Mouse (Mus musculus) myocyte (in vitro differentiated cells): ENCODE data around the gene Rarg.

Experiments
- MAX ChIP-seq: IDR thresholded peaks from one replicate; pipeline ENCODE4 v1.6.1; 2011; ENCODE audit warnings: low read depth, mild to moderate bottlenecking, control low read depth
- POLR2A ChIP-seq: IDR thresholded peaks from one replicate; pipeline ENCODE4 v1.6.1; 2011; ENCODE audit warnings: low read depth, mild to moderate bottlenecking, control low read depth, moderate library complexity; ENCODE audit not compliant: insufficient read length
- POLR2AphosphoS2 ChIP-seq: IDR thresholded peaks from one replicate; pipeline ENCODE4 v1.6.1; 2011; ENCODE audit warnings: low read depth, control low read depth; ENCODE audit not compliant: insufficient read length
- SRF ChIP-seq: IDR thresholded peaks from one replicate; pipeline ENCODE4 v1.6.1; 2011; ENCODE audit warnings: low read depth; ENCODE audit not compliant: control insufficient read depth, insufficient read length
- USF1 ChIP-seq: IDR thresholded peaks from one replicate; pipeline ENCODE4 v1.6.1; 2011; ENCODE audit warnings: low read depth, mild to moderate bottlenecking, control low read depth, moderate library complexity

GRCm38 (mm10) chr15:102205779-102206178 is 51.5 kb downstream of the Rarg start:
- TF ChIP-seq MAX: no peak
- TF ChIP-seq POLR2A: no peak
- TF ChIP-seq SRF: no peak
- TF ChIP-seq USF1: no peak
- TF ChIP-seq POLR2AphosphoS2: no peak
